Mouse (Mus musculus) hindbrain, embryonic 13.5 days (tissue): ENCODE measurements at regions not wholly inside any gene's neighbourhood (a gene's known extent, or its start where the extent isn't known, plus 50 kb on each side); places are given as distances from the start of the nearest gene placed in this dataset.

Experiments
- ATAC-seq: fragments of 200-750 bp; cut with Nextera tagmentation; 2 replicates; pipeline ENCODE4 v1.8.0; 2017; ENCODE audit warnings: moderate TSS enrichment; ENCODE audit not compliant: low FRiP score
- H3K27ac ChIP-seq: fragments of 300-500 bp; sonication (generic); 2 replicates; pipeline ENCODE4 v1.5.1; 2015; ENCODE audit warnings: inconsistent platforms, mild to moderate bottlenecking, moderate library complexity
- H3K27me3 ChIP-seq: fragments of 300-500 bp; sonication (generic); 2 replicates; pipeline ENCODE4 v1.6.1; 2015; ENCODE audit warnings: mild to moderate bottlenecking, inconsistent platforms
- H3K36me3 ChIP-seq: fragments of 300-500 bp; sonication (generic); 2 replicates; pipeline ENCODE4 v1.6.1; 2015; ENCODE audit warnings: mild to moderate bottlenecking, inconsistent platforms
- H3K4me1 ChIP-seq: fragments of 300-500 bp; sonication (generic); replicated peaks from 2 replicates; pipeline ENCODE4 v1.6.1; 2015; ENCODE audit warnings: inconsistent platforms
- H3K4me2 ChIP-seq: fragments of 300-500 bp; sonication (generic); 2 replicates; pipeline ENCODE4 v1.6.1; 2015; ENCODE audit warnings: inconsistent platforms, mild to moderate bottlenecking, moderate library complexity
- H3K4me3 ChIP-seq: fragments of 300-500 bp; sonication (generic); 2 replicates; pipeline ENCODE4 v1.5.1; 2015; ENCODE audit warnings: mild to moderate bottlenecking, inconsistent platforms
- H3K9ac ChIP-seq: fragments of 300-500 bp; sonication (generic); 2 replicates; pipeline ENCODE4 v1.6.1; 2015; ENCODE audit warnings: mild to moderate bottlenecking, inconsistent platforms
- H3K9me3 ChIP-seq: fragments of 300-500 bp; sonication (generic); 2 replicates; pipeline ENCODE4 v1.6.1; 2016; ENCODE audit warnings: inconsistent platforms
- WGBS: fragments of 180-500 bp; shearing (Covaris S2); methylation state at CpG from one replicate; pipeline ENCODE4 v1.1.7; 2015; 5-methylcytosine and 5-hydroxymethylcytosine counted together

- H3K9ac ChIP-seq = no peak overlapping the region
- H3K4me3 ChIP-seq = no peak overlapping the region
- H3K9me3 ChIP-seq = no peaks in the 10 kb centered on the region
- no peaks in the 10 kb centered on the region for H3K36me3 ChIP-seq
- no peak for ATAC-seq
- no peak overlapping the region for H3K27ac ChIP-seq
- H3K4me1 ChIP-seq = no peaks in the 10 kb centered on the region
- H3K27me3 ChIP-seq = no peaks in the 10 kb centered on the region
- no peak overlapping the region for H3K4me2 ChIP-seq
Measured at GRCm38 (mm10) chr5:83692286-83692685, 337.3 kb upstream of the Tecrl start.

GRCm38 (mm10) chr5:83678373-83678772 lies 323.4 kb upstream of the Tecrl start:
- Histone ChIP-seq H3K4me1 (no peaks in the 10 kb centered on the region; the same call in 1 of the 2 replicates), H3K36me3 (no peaks in the 10 kb centered on the region), H3K27me3 (no peaks in the 10 kb centered on the region), H3K9me3 (no peaks in the 10 kb centered on the region), H3K4me2 (no peak overlapping the region), H3K4me3 (no peak overlapping the region), H3K9ac (no peak overlapping the region), H3K27ac (no peak overlapping the region)
- WGBS = 56% methylated on average over 6 of the region's 6 CpGs
- no peak for ATAC-seq

- Histone ChIP-seq H3K4me3 (no peak overlapping the region), H3K27me3 (no peaks in the 10 kb centered on the region), H3K9me3 (no peaks in the 10 kb centered on the region), H3K9ac (no peak overlapping the region), H3K4me1 (no peaks in the 10 kb centered on the region), H3K4me2 (no peak overlapping the region), H3K27ac (no peak overlapping the region), H3K36me3 (no peaks in the 10 kb centered on the region)
- WGBS = 75% methylated on average over 2 of the region's 2 CpGs
- ATAC-seq = no peak
Measured at GRCm38 (mm10) chr5:83659091-83659490, 304.1 kb upstream of the Tecrl start.

DNA sequence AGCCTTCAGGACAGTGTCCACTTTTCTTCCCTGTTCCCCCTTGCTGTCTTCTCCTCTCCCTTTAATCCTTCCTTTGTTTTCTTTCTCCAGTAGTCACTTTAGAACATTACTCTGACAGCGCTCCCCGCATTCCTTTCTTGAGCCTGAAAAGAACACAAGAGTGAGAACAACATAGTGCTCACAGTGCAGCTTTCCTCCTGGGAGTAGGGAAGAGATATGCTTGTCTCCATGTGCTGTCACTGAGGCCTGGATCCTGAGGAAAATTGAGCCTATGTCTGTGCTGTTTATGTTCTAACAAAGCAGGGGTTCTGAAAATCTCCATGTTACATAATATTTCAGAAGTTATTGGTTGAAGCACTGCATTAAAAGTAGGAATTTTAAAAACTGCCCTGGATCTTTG lies 296.3 kb upstream of the Tecrl start:
- WGBS = 11% methylated on average over 2 of the region's 2 CpGs
- no peak for ATAC-seq

GRCm38 (mm10) chr5:83622612-83623374 lies 267.8 kb upstream of the Tecrl start:
- Histone ChIP-seq H3K4me1 (no peaks in the 10 kb centered on the region), H3K27me3 (no peaks in the 10 kb centered on the region), H3K9ac (no peak overlapping the region), H3K4me2 (no peak overlapping the region), H3K9me3 (no peaks in the 10 kb centered on the region), H3K36me3 (no peaks in the 10 kb centered on the region), H3K4me3 (no peak overlapping the region), H3K27ac (peak overlapping the region; percentile 44; the same call in 1 of the 2 replicates)
- ATAC-seq = peak; percentile 54; the same call in 1 of the 2 replicates
- WGBS = 68% methylated on average over 7 of the region's 7 CpGs

More for the DNA sequence above, 296.3 kb upstream of the Tecrl start:
- Histone ChIP-seq H3K36me3 (no peaks in the 10 kb centered on the region), H3K9me3 (no peaks in the 10 kb centered on the region), H3K4me1 (no peaks in the 10 kb centered on the region), H3K4me3 (no peak overlapping the region), H3K27ac (no peak overlapping the region), H3K27me3 (no peaks in the 10 kb centered on the region), H3K9ac (no peak overlapping the region), H3K4me2 (no peak overlapping the region)

GRCm38 (mm10) chr5:83610777-83611176 lies 255.8 kb upstream of the Tecrl start:
- Histone ChIP-seq H3K9ac (no peak overlapping the region), H3K27me3 (no peaks in the 10 kb centered on the region), H3K9me3 (no peaks in the 10 kb centered on the region), H3K4me1 (no peaks in the 10 kb centered on the region), H3K4me3 (no peak overlapping the region), H3K4me2 (no peak overlapping the region), H3K27ac (no peak overlapping the region), H3K36me3 (no peaks in the 10 kb centered on the region)
- no peak for ATAC-seq
- 37% methylated on average over 2 of the region's 2 CpGs for WGBS

GRCm38 (mm10) chr5:83593289-83593610 lies 238.3 kb upstream of the Tecrl start:
- 76% methylated on average over 1 of the region's 1 CpGs for WGBS
- no peak overlapping the region for H3K4me3 ChIP-seq
- H3K9ac ChIP-seq = no peak overlapping the region
- H3K9me3 ChIP-seq = no peaks in the 10 kb centered on the region
- no peak for ATAC-seq
- H3K27me3 ChIP-seq = no peaks in the 10 kb centered on the region
- no peak overlapping the region for H3K27ac ChIP-seq
- no peaks in the 10 kb centered on the region for H3K36me3 ChIP-seq
- no peak overlapping the region for H3K4me2 ChIP-seq
- H3K4me1 ChIP-seq = no peaks in the 10 kb centered on the region

GRCm38 (mm10) chr5:83592587-83593288 lies 237.7 kb upstream of the Tecrl start:
- H3K27me3 ChIP-seq = no peaks in the 10 kb centered on the region
- no peak for ATAC-seq
- 85% methylated on average over 3 of the region's 3 CpGs for WGBS
- H3K9me3 ChIP-seq = no peaks in the 10 kb centered on the region
- H3K27ac ChIP-seq = no peak overlapping the region
- no peak overlapping the region for H3K4me3 ChIP-seq
- H3K36me3 ChIP-seq = no peaks in the 10 kb centered on the region
- no peaks in the 10 kb centered on the region for H3K4me1 ChIP-seq
- H3K4me2 ChIP-seq = no peak overlapping the region
- H3K9ac ChIP-seq = no peak overlapping the region
